Mouse (Mus musculus) hindbrain, embryonic 11.5 days (tissue): Measurements from ENCODE around the gene Pgpep1l. TPM values are rescaled to one million over a fixed set of nuclear protein-coding genes. Genes with fewer than 3 reads are reported as not detected.
A peak's percentile ranks its signal among the peaks of the same experiment; 100 is the strongest.

ENCODE experiments used
- ATAC-seq: fragments of 200-750 bp; cut with Nextera tagmentation; 2 replicates; pipeline ENCODE4 v1.8.0; 2017; ENCODE audit warnings: mild to moderate bottlenecking, moderate TSS enrichment, moderate library complexity; ENCODE audit not compliant: low FRiP score
- DNase-seq: peaks from one replicate; pipeline ENCODE4 v3.0.0-alpha.2; 2015; ENCODE audit warnings: low spot score
- H3K27ac ChIP-seq: fragments of 300-500 bp; sonication (generic); 2 replicates; pipeline ENCODE4 v1.5.1; 2014; ENCODE audit warnings: mild to moderate bottlenecking, low read depth, low read length
- H3K27me3 ChIP-seq: fragments of 300-500 bp; sonication (generic); 2 replicates; pipeline ENCODE4 v1.6.1; 2014; ENCODE audit warnings: mild to moderate bottlenecking, low read length, moderate library complexity, mixed read lengths; ENCODE audit not compliant: control insufficient read depth, insufficient read depth
- H3K36me3 ChIP-seq: fragments of 300-500 bp; sonication (generic); 2 replicates; pipeline ENCODE4 v1.6.1; 2014; ENCODE audit warnings: mild to moderate bottlenecking, low read length, moderate library complexity, mixed read lengths; ENCODE audit not compliant: control insufficient read depth, insufficient read depth
- H3K4me1 ChIP-seq: fragments of 300-500 bp; sonication (generic); replicated peaks from 2 replicates; pipeline ENCODE4 v1.6.1; 2014; ENCODE audit warnings: low read length, mixed read lengths; ENCODE audit not compliant: control insufficient read depth, insufficient read depth
- H3K4me2 ChIP-seq: fragments of 300-500 bp; sonication (generic); replicated peaks from 2 replicates; pipeline ENCODE4 v1.6.1; 2014; ENCODE audit warnings: mild to moderate bottlenecking, low read depth, low read length
- H3K4me3 ChIP-seq: fragments of 300-500 bp; sonication (generic); 2 replicates; pipeline ENCODE4 v1.5.1; 2014; ENCODE audit warnings: low read depth, low read length
- H3K9ac ChIP-seq: fragments of 300-500 bp; sonication (generic); 2 replicates; pipeline ENCODE4 v1.6.1; 2014; ENCODE audit warnings: low read depth, low read length
- H3K9me3 ChIP-seq: fragments of 300-500 bp; sonication (generic); 2 replicates; pipeline ENCODE4 v1.6.1; 2016; ENCODE audit warnings: low read length; ENCODE audit not compliant: control insufficient read depth
- WGBS: fragments of 180-500 bp; shearing (Covaris S2); extraction: QIAGEN DNeasy Blood & Tissue Kit; methylation state at CpG from one replicate; pipeline ENCODE4 v1.1.7; 2014; 5-methylcytosine and 5-hydroxymethylcytosine counted together
- polyA plus RNA-seq: library from polyadenylated mRNA; unstranded; fragments of >200 nt; fragmentation: Nextera tagmentation; extraction: Ambion mirVana; gene quantifications from 2 replicates; pipeline ENCODE4 v1.2.1, GENCODE M21; 2014

Pgpep1l gene
- polyA plus RNA-seq = not detected in 2 replicates

DNA sequence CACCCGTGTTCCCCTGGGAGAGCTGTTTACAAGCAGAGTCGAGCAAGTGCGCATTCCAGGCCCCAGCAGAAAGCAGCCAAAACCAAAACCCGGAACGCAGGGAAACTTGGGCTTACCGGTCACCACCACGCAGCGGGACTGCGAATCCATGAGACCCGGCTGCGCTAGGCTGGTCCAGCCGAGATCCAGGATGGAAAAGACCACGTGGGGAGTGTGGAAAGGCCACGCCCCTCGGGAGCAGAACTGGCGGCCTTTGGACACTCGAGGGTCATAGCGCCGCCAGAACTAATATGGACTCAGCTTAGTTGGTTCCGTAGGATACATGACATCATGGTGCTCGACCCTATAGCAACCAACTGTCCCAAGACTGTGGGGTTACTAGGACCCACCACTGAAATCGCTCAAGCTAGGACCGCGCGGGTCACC, at the start of gene Pgpep1l:
TSS of gene Pgpep1l (minus strand) at position 206 of the 426 bp plus-strand sequence.
- WGBS = 6% methylated on average over 25 of the region's 25 CpGs

DNA sequence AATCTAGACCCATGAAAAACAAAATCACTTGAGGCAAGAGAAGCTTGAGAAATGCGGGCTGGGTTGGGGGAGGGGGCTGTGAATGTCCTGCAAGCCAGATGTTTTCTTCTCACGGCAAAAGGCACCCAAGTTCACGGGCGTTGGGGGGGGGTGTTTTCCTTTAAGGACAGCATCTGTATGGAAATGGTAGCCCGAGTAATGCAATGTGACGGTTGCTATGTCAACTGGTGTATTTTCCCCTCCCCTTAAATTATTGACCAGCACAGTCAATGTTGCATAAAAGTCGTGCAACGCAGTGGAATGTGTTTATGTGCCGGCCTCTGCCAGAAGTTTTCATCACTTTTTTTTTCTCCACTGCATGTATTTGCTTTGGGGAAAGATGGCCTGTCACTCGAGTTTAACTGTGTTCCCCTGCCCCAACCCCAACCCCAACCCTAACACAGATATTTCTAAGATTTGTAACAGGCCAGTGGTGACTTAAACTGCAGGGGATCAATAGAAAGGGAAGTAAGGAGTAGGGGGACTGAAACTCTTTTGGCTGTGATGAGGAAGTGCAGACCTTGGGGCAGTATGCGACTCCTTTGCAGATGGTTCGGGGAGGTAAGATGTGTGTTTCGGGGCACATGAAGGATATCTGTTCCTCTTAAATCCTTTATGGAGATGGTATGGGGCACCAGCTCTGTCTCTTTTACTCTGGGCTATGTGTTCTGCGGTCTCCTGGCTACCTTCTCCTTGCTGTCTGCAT, 49.2 kb upstream of the Pgpep1l start:
- DNase-seq = no peak
- WGBS = 73% methylated on average over 14 of the region's 14 CpGs

More for the DNA sequence above, at the start of gene Pgpep1l:
- peak within 1 kb of the TSS; percentile 18; the same call in 1 of the 2 replicates for H3K4me3 ChIP-seq
- H3K27me3 ChIP-seq = 0 out of 2 replicates have a peak, but pooled peaks cover 2% of the 10 kb centered on the region
- DNase-seq (peak; percentile 51), ATAC-seq (peak; percentile 43)
- no peaks in the 10 kb centered on the region for H3K36me3 ChIP-seq
- peak within 1 kb of the TSS; percentile 35 for H3K4me2 ChIP-seq
- H3K27ac ChIP-seq = no peak within 1 kb of the TSS
- no peaks in the 10 kb centered on the region for H3K9me3 ChIP-seq
- H3K4me1 ChIP-seq = peaks cover 2% of the 10 kb centered on the region; the same call in 1 of the 2 replicates
- no peak within 1 kb of the TSS for H3K9ac ChIP-seq

DNA sequence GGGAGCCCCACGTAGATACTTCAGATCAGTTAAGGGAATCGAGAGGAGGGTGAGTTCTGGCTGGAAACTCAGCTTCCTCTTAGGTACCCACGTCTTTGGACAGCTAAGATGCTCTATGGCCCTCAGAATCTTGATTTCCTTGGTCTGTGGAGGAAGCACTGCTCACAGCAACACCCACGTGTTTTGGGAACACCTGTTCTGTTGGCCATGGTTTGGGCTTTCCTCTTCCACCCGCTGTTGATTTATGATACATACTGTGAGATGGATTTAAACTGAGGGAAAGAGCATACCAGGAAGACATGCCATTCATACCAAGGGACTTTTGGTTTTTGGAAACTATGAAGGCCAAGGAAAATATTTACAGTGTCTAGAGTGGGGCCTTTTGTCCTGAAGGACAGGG, 48.4 kb upstream of the Pgpep1l start:
- Histone ChIP-seq H3K4me3 (no peak overlapping the region), H3K9me3 (no peaks in the 10 kb centered on the region), H3K4me2 (no peak overlapping the region), H3K36me3 (no peaks in the 10 kb centered on the region), H3K27ac (no peak overlapping the region), H3K4me1 (no peaks in the 10 kb centered on the region), H3K9ac (no peak overlapping the region), H3K27me3 (no peaks in the 10 kb centered on the region)
- DNase-seq = no peak
- no peak for ATAC-seq
- 86% methylated on average over 5 of the region's 5 CpGs for WGBS

More for the DNA sequence above, 49.2 kb upstream of the Pgpep1l start:
- no peaks in the 10 kb centered on the region for H3K36me3 ChIP-seq
- H3K9me3 ChIP-seq = no peaks in the 10 kb centered on the region
- no peak for ATAC-seq
- H3K27ac ChIP-seq = no peak overlapping the region
- no peak overlapping the region for H3K9ac ChIP-seq
- no peaks in the 10 kb centered on the region for H3K27me3 ChIP-seq
- H3K4me3 ChIP-seq = no peak overlapping the region
- no peaks in the 10 kb centered on the region for H3K4me1 ChIP-seq
- no peak overlapping the region for H3K4me2 ChIP-seq

DNA sequence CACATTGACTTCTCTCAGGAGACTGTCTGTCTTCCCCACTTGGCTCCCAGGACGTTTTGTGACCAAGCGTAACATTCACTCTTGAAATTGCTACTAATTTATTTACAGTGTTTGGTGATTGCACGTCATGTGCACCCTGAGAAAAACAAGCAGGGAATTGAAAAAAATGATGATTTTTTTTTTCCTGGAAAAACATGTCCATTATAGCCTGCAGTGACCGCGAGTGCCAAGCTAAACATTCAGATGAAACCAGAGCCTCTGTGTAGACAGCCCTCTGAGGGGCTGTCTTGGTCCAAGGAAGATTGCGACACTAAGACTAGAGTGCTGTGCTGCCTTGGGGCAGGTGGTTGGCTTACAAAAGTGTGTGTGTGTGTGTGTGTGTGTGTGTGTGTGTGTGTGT, 47.4 kb upstream of the Pgpep1l start:
- Histone ChIP-seq H3K36me3 (no peaks in the 10 kb centered on the region), H3K4me1 (no peaks in the 10 kb centered on the region), H3K9me3 (no peaks in the 10 kb centered on the region), H3K4me2 (no peak overlapping the region), H3K27ac (no peak overlapping the region), H3K27me3 (no peaks in the 10 kb centered on the region), H3K4me3 (no peak overlapping the region), H3K9ac (no peak overlapping the region)
- no peak for ATAC-seq
- WGBS = 77% methylated on average over 6 of the region's 6 CpGs
- no peak for DNase-seq

DNA sequence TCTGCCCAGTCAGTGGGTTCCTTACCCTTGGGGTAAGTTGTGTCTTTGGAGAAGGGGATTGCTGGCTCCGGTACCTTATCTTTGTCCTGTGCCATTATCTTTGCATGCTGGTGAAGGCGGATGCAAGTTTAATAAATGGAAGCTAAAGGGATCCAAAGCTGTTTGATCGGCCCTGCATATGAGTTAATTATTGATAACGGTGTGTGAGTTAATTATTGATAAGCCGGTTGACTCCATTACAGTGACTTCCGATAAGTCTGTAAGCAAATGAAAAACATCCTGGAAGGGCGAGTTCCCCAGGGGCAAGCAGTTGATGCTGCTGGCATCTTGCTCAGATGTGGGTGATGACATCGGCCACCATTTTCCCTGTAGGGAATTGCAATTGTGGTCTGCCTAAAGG, 42.7 kb upstream of the Pgpep1l start:
- 92% methylated on average over 8 of the region's 8 CpGs for WGBS

DNA sequence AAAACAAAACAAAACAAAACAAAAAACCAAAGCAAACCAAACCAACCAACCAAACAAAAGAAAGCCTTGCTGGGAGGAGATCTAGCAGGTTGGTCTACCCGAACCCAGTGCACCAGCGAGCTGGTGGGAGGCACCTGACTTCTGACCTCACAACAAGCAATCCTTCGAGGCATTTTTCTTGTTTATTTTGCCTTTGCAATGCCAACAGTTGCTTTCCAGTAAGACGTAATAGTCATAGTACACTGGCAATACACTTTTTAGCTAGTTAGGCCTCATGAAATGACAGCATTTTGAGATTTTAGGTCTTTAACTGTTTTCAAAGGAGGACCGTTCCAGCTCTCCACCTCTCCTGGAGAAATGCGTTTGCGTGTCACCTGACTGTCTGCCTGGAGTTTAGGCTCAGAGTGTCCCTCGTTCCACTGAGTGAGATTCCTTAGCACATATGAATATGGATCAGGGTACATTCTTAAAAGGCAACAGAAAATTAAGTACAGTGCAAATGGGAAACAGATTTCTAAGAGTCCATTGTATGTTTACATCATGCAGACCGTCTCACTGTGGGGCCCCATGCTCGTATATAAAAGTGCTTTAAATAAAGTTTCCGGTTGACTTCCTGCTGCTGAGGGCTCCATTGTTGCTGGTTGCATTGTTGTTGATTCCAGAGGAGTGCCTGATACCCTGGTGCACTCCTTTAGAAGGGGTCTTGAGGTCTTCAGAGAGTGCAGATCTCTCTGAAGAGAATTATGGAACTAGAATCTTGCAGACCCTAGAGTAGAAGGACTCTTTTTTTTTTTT, 41.9 kb upstream of the Pgpep1l start:
- Histone ChIP-seq H3K9me3 (no peaks in the 10 kb centered on the region), H3K4me2 (no peak overlapping the region), H3K4me3 (no peak overlapping the region), H3K27ac (no peak overlapping the region), H3K9ac (no peak overlapping the region), H3K27me3 (no peaks in the 10 kb centered on the region), H3K36me3 (no peaks in the 10 kb centered on the region), H3K4me1 (no peaks in the 10 kb centered on the region)
- no peak for DNase-seq
- 55% methylated on average over 11 of the region's 11 CpGs for WGBS
- ATAC-seq = no peak

More for the DNA sequence above, 42.7 kb upstream of the Pgpep1l start:
- Histone ChIP-seq H3K9ac (no peak overlapping the region), H3K36me3 (no peaks in the 10 kb centered on the region), H3K9me3 (no peaks in the 10 kb centered on the region), H3K27ac (no peak overlapping the region), H3K4me1 (no peaks in the 10 kb centered on the region), H3K4me3 (no peak overlapping the region), H3K27me3 (no peaks in the 10 kb centered on the region), H3K4me2 (no peak overlapping the region)
- DNase-seq = no peak
- ATAC-seq = no peak

DNA sequence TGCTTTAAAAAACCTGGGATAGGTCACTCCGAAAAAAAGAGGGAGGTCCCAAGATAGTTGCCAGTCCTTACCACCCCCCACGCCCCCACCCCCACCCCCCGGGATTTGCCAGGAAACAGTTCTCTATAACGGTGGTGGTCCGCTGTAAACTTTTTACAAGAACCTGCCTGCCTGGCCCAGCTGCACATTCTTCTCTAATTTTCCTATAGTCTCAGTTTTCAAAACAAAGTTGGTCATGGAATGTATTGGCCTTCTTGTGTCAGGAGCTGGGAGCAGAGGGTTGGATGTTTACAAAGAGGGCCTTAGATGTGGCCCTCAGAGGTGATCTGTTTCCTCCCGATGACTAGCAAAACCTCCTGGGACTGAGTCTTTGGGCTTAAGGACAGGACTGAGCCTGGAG, 39.7 kb upstream of the Pgpep1l start:
- no peak overlapping the region for H3K4me3 ChIP-seq
- H3K4me2 ChIP-seq = no peak overlapping the region
- no peak overlapping the region for H3K27ac ChIP-seq
- no peaks in the 10 kb centered on the region for H3K36me3 ChIP-seq
- WGBS = 63% methylated on average over 6 of the region's 6 CpGs
- H3K4me1 ChIP-seq = no peaks in the 10 kb centered on the region
- H3K9me3 ChIP-seq = no peaks in the 10 kb centered on the region
- ATAC-seq (no peak), DNase-seq (no peak)
- no peaks in the 10 kb centered on the region for H3K27me3 ChIP-seq
- no peak overlapping the region for H3K9ac ChIP-seq

DNA sequence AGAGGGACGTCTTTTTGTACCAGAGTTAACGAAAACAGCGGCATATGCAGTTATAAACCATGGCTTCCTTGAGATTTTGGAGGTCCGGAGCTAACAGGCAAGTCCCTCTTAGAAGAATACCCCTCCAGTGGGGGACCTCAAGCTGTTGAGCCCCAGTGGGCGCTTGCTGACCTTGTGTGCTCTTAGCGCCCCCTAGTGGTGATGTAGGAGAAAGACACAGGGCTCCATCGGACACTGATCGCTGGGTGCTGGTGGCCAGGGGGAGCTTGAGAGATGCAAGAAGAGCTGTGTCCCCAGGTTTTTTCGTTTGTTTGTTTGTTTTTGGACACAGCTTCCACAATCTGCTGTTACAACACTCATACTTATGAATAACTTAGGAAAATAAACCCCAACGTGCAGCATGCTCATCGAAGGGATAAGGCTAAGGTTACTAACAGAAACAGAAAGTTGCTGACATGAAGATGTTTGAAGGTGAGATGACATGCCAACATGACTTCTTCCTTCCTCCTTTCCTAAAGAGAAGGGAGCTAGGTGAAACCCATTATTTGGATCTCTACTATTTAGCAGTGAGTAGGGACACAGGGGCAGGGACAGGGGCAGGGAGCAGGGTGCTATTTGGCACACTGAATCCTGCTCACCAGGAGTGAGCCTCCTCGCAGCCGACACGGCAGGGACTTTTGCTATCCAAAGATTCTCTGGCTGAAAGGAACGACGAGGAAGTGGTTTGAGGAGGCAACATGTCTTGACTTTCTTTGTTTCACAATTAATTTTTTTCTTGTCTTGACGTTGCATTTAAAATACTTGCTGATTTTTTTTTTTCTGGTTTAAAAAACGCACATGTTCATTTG, 38.8 kb upstream of the Pgpep1l start:
- no peak overlapping the region; the same call in 1 of the 2 replicates for H3K4me2 ChIP-seq
- no peaks in the 10 kb centered on the region for H3K27me3 ChIP-seq
- WGBS = 33% methylated on average over 18 of the region's 18 CpGs
- H3K9ac ChIP-seq = no peak overlapping the region
- no peaks in the 10 kb centered on the region for H3K4me1 ChIP-seq
- no peak overlapping the region for H3K27ac ChIP-seq
- H3K9me3 ChIP-seq = no peaks in the 10 kb centered on the region
- no peak overlapping the region for H3K4me3 ChIP-seq
- DNase-seq = peak; percentile 87
- peak; percentile 63; the same call in 1 of the 2 replicates for ATAC-seq
- H3K36me3 ChIP-seq = no peaks in the 10 kb centered on the region
